Mouse (Mus musculus) erythroid progenitor cell, adult 5-6 weeks (primary cell): ENCODE data around the gene Kcnn3. TPM values are rescaled to one million over a fixed set of nuclear protein-coding genes. Genes with fewer than 3 reads are reported as not detected.

Experiments used
- ATAC-seq: replicated peaks from 2 replicates; pipeline ENCODE4 v1.8.0; 2016; ENCODE audit warnings: moderate number of reproducible peaks, mild to moderate bottlenecking, moderate TSS enrichment, inconsistent platforms; ENCODE audit not compliant: poor library complexity, low FRiP score, severe bottlenecking
- total RNA-seq, 2 experiments: library from RNA; stranded (forward) in 1 of 2; stranded (reverse) in 1 of 2; fragments of 150-400 nt in 1 of 2; fragments of 186-747, 209-891 nt in 1 of 2; gene quantifications; 2 replicates each; pipeline versions ENCODE4 v1.2.3 to v1.2.4; 2015 to 2017; ENCODE audit warnings: low replicate concordance in 2 of 2

The Kcnn3 gene
- total RNA-seq, 2 experiments from 2014 or later = not detected

GRCm38 (mm10) chr3:89601060-89601459 is 81.1 kb downstream of the Kcnn3 start:
- ATAC-seq = no peak

DNA sequence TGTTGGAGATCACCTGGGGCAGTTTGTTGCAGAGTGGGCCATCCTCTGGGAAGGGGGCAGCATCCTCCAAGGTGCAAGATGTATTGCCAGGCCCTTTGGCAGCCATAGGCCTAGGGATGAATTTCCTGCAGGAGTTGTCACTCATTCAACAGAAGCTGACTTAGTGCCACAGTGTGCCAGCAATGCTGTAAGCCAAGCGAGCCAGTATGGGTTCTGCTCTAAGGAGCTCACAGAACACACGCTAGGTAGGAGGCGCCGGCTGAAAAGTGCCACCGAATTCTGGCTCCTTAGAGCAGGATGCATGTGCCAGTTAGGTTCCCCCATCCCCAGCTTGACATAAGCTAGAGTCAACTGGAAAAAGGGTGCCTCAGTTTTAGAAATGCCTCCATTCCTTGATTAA is 83.3 kb downstream of the Kcnn3 start:
- ATAC-seq = no peak

GRCm38 (mm10) chr3:89605235-89605634 is 85.3 kb downstream of the Kcnn3 start:
- no peak for ATAC-seq

DNA sequence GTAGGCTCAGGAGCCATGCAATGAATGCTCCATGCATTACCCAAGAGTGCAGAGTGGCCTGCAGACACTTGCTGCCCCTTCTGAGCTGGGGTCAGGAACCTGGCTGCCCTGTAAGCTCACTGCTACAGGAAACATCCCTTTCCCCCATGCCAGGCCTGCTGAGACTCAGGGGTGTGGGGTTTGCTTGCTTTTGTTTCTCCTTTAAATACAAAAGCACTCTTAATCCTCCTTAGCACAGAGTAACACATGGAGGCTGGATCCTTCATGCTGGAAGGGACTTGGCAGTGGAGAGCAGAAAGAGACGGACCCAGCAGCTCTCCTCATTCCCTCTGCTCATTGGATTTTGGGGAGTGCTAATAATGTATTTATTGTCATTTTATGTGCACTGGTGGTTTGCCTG is 87.4 kb downstream of the Kcnn3 start:
- ATAC-seq = no peak

DNA sequence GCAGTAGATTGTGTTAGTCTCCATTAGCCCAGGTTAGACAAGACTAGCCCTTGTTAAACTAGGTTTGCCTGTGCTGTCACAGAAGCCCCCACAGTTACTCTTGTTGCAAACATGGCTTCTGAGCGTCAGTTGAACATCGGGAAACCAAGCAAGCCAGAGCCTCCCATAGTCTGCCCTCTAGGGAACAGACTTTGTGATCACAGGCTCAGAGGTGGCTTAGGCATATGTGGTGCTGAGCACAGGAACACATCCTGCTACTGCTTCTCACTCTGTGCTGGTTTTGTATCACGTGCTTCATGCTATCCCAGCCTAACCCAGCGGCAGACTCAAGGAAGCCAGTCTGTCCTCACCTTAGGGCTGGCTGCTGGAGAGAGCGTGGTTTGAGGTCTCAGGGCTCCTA is 92.1 kb downstream of the Kcnn3 start:
- ATAC-seq = no peak

- no peak for ATAC-seq
These were observed 93.9 kb downstream of the Kcnn3 start for GRCm38 (mm10) chr3:89613526-89614523.

DNA sequence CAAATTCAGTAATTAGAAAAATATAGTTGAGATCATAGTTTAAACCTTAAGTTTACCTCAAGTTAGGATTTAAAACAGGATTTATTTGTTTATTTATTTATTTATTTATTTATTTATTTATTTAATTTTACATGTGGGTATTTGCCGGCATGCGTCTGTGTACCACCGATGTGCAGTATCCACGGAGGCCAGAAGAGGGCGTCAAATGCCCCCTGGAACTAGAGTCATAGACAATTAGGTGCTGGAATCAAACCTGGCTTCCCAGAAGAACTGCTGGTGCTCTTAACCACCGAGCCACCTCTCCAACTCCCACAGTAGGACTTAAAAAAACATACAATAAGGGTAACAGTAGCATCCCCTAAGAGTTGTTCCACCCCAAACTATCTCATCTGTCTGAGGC is 96.9 kb downstream of the Kcnn3 start:
- ATAC-seq = no peak

DNA sequence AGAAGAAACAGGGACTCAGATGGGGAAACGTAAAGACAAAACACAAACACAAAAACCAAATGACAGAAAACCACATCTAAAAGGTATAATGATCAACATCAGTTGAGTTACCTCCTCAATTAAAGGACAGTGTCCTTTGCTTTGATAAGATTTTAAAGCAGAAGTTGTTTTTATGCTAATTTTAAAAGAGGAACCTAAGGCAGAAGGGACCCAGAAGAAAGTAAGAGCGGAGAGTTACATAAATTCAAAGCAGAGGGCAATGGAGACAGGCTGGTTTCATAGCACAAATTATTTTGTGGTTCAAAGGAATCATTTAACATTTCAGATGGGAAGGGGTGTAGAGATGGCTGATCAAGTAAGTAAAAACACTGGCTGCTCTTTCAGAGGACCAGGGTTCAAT is 97.4 kb downstream of the Kcnn3 start:
- no peak for ATAC-seq

- no peak for ATAC-seq
These were observed 102.9 kb downstream of the Kcnn3 start for GRCm38 (mm10) chr3:89622825-89623224.

- ATAC-seq = no peak
These were observed 103.6 kb downstream of the Kcnn3 start for GRCm38 (mm10) chr3:89623531-89623930.

GRCm38 (mm10) chr3:89624001-89624400 is 104.0 kb downstream of the Kcnn3 start:
- no peak for ATAC-seq

DNA sequence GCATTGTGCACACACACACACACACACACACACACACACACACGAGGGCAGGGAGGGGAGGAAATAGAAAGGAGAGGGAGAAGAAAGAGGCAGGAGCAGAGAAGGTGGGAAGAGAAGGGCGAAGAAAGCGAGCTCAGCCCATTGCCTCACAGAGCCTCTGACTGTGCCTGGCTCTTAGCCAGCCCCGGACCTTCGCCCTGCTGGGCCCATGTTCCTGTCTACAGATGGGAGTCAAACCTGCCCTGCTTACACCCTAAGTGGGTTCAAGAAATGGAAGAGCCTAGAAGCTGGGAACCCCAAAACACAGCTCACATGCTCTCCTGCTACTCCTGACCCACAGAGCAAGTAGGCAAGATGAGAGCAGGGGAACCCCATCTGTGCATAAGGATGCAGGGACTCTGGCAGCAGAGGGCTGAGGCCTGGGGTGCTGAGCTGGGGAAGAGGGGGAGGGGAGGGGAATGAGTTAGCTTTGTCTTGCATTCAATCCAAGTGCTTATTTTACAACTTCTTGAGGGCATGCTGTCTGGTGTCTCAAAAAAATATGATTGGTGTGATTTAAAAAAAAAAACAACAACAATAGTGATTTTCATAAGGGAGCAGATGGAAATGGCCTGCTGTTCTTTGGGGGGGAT is 105.0 kb downstream of the Kcnn3 start:
- ATAC-seq = no peak

DNA sequence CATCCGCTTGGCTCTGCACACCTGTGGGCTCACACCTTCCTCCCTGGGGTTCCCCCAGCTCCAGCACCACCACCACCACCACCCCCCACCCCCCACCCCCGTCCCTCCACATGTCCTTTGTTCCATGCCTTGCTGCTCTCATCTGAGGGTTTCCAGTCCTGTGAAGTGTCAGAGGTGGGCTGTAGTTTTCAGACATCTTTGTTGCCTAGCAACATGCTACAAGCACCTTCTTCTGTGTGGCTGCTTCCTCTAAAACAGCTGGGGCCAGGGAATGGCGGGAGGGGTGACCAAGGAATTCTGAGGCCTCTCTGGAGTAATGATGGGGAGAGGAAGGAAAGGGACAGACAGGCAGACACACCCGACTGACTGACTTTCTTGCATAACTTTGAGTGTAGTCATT is 106.6 kb downstream of the Kcnn3 start:
- no peak for ATAC-seq

DNA sequence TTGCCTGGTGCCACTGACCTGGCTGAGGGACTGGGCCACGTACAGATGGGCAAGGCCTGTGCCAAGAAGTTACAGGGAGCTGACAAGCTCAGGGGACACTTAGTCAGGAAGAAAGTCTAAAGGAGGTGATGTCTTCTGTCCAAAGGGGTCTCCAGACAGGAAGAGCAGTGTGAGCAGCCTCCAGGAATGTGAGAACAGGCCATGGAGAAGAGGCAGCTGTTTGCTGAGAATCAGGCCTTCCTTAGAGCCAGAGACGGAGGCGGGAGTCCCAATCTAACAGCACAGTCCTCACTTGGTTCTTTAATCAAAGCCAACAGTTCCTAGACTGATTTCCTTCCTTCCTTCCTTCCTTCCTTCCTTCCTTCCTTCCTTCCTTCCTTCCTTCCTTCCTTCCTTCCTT is 109.8 kb downstream of the Kcnn3 start:
- no peak for ATAC-seq

DNA sequence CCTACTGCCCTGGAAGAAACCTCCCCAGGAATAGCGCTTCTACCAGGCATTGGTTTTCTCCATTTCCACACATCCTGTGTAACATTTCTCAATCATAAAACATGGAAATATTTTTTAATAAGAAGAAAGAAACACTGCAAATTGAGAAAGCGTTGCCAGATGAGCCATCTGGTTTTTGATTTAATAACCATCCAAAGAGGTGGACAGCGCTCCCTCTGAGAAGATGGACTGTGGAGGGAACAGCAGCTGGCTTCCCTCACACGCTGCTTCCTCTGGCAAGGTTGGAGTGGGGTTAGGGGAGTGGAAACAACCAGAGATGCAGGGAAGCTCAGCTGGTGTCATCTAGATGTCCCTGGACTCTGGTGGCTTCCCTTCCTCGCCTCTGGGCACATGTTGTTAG is 111.8 kb downstream of the Kcnn3 start:
- ATAC-seq = no peak

DNA sequence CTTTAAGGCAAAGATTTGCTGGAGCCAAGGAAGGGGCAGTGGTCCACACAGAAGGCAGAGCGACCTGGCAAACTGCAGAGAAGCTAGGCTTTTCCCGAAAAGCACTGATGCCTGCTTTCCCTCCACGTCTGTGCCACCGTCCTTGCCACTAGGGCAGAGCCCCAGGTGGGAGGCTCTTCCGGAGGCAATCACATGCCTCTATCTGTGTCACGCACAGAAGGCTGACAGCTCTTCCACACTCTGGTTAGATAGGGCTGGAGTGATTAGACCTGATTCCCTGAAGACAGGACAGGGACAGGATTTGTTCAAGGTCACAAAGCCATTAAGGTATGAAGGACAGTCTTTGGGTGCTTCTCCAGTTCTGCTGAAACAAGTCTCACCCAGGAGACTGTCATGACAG is 113.6 kb downstream of the Kcnn3 start:
- no peak for ATAC-seq

DNA sequence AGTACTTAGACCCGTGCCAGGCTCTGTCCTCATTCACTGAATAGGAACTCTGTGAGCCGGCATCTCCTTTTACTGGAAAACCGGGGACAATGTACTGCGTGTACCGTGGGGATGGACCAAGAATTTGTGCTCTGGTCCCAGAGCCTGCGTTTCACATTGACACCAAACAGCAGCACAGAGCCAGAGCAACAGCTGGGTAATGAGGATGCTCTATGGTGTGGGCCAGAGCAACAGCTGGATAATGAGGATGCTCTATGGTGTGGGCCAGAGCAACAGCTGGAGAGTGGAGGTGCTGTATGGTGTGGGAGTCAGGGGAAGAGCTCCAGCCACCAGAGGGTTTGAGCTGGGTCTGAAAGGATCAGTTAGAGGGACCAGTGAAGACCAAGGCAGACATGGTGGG is 114.0 kb downstream of the Kcnn3 start:
- ATAC-seq = no peak

- ATAC-seq = no peak
These were observed 120.8 kb downstream of the Kcnn3 start for GRCm38 (mm10) chr3:89640804-89641203.

DNA sequence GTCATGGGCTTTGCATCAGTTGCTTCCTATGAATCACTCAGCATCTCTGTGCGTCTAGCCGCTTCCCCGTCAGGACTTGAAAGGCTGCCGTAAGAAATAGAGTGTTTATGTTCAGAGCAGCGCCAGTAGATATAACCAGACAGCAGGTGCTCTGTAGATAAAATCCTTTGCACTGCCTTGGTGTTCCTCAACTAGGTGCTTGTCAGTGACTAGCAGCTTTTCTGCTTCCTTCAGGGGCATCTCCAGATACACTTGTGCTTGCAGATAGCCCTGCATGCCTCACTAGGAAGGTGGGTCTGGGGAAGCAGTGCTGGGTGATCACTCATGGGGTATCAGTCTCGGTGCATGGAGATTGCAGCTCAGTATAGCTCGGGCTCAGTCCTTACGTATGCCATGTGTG is 123.4 kb downstream of the Kcnn3 start:
- ATAC-seq = no peak

DNA sequence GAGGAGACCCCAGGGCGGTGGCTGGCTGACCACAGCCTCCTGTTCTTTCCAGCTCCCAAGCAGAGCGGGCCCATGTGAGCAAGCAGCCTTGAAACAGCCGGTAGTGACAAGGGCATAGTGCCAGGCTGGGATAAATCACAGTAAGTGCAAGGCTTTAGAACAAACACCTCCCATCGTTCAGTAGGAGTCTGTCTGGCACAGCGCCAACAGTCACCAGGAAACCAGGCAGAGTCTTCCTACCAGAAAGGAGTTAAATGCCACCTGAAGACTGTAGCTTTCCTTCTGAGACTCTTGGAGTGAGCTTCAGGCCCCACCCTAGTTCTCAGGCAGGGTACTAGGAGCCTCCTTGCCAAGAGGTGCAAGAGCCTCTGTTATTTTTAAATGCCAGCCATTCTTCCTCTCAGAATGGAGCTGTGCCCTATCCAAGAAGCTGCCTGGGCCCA is 126.9 kb downstream of the Kcnn3 start:
- ATAC-seq = no peak

GRCm38 (mm10) chr3:89647268-89647874 is 127.4 kb downstream of the Kcnn3 start:
- no peak for ATAC-seq
